Mouse (Mus musculus) cerebellum, adult 11 months (tissue): ENCODE data around the gene Vsig2.
A peak's percentile ranks its signal among the peaks of the same experiment; 100 is the strongest.

Experiments used
- DNase-seq: peaks from one replicate; pipeline ENCODE4 v3.0.0; 2022

Gene Vsig2

GRCm38 (mm10) chr9:37537658-37538250, 1.3 kb upstream of the Vsig2 start:
- no peak for DNase-seq

- no peak for DNase-seq
These were observed 1.2 kb downstream of the Vsig2 start for GRCm38 (mm10) chr9:37540226-37540625.

GRCm38 (mm10) chr9:37540701-37541575, 1.9 kb downstream of the Vsig2 start:
- no peak for DNase-seq

- DNase-seq = no peak
These were observed 3.0 kb downstream of the Vsig2 start for GRCm38 (mm10) chr9:37541851-37542642.

GRCm38 (mm10) chr9:37543869-37544440, 4.9 kb downstream of the Vsig2 start:
- DNase-seq = no peak

GRCm38 (mm10) chr9:37544447-37545165, 5.6 kb downstream of the Vsig2 start:
- peak; percentile 52 for DNase-seq

- no peak for DNase-seq
These were observed 6.1 kb downstream of the Vsig2 start for GRCm38 (mm10) chr9:37545166-37545610.

- DNase-seq = no peak
These were observed 6.9 kb downstream of the Vsig2 start for GRCm38 (mm10) chr9:37545847-37546452.

- DNase-seq = no peak
These were observed 7.8 kb downstream of the Vsig2 start for GRCm38 (mm10) chr9:37546889-37547288.

GRCm38 (mm10) chr9:37550435-37550834, 11.4 kb downstream of the Vsig2 start:
- DNase-seq = no peak

- DNase-seq = no peak
These were observed 12.9 kb downstream of the Vsig2 start for GRCm38 (mm10) chr9:37551751-37552531.

- no peak for DNase-seq
These were observed 13.7 kb downstream of the Vsig2 start, which contains the start of gene Nrgn for GRCm38 (mm10) chr9:37552536-37553293. Nrgn (minus strand) TSS chr9:37552904.

- DNase-seq = no peak
These were observed 15.2 kb downstream of the Vsig2 start for GRCm38 (mm10) chr9:37554279-37554678.

- no peak for DNase-seq
These were observed 16.0 kb downstream of the Vsig2 start, which contains the start of gene Siae for GRCm38 (mm10) chr9:37554838-37555748. Siae (plus strand) TSS chr9:37555698.

- DNase-seq = no peak
These were observed 17.3 kb downstream of the Vsig2 start for GRCm38 (mm10) chr9:37556366-37556765.

GRCm38 (mm10) chr9:37560617-37561016, 21.6 kb downstream of the Vsig2 start:
- DNase-seq = no peak

- DNase-seq = no peak
These were observed 24.8 kb downstream of the Vsig2 start for GRCm38 (mm10) chr9:37563805-37564204.

- no peak for DNase-seq
These were observed 28.0 kb downstream of the Vsig2 start for GRCm38 (mm10) chr9:37567019-37567418.

- no peak for DNase-seq
These were observed 28.4 kb downstream of the Vsig2 start for GRCm38 (mm10) chr9:37567454-37567853.
